Mouse (Mus musculus) activated CD4-positive, CD25-positive, alpha-beta regulatory T cell, adult 4 months (primary cell): Measurements from ENCODE around the gene Spp1. TPM values are rescaled to one million over a fixed set of nuclear protein-coding genes. Genes with fewer than 3 reads are reported as not detected.
"Not testable (repeated sequence)": the region's sequence is repeated elsewhere in the genome, so short reads cannot be mapped to it uniquely, and the experiment has no call there.

ENCODE experiments used
- ATAC-seq: one replicate; pipeline ENCODE4 v1.8.0; 2017
- polyA plus RNA-seq, 2 experiments: library from polyadenylated mRNA; unstranded; fragments of 100-300 nt; shearing (Covaris generic); gene quantifications; one replicate each; pipeline ENCODE4 v1.2.1; 2017

Spp1 gene
- polyA plus RNA-seq, 2 experiments from 2014 or later = 0.93 to 0.94 TPM

- no peak for ATAC-seq
These were observed 1.6 kb downstream of the Spp1 start for GRCm38 (mm10) chr5:104436406-104437076.

GRCm38 (mm10) chr5:104442396-104442795 is 7.5 kb downstream of the Spp1 start:
- ATAC-seq = no peak

- no peak for ATAC-seq
These were observed 7.9 kb downstream of the Spp1 start for GRCm38 (mm10) chr5:104442850-104443249.

- ATAC-seq = no peak
These were observed 11.2 kb downstream of the Spp1 start for GRCm38 (mm10) chr5:104446156-104446555.

- not testable (repeated sequence) for ATAC-seq
These were observed 13.4 kb downstream of the Spp1 start for GRCm38 (mm10) chr5:104448346-104448745.

- no peak for ATAC-seq
These were observed 14.6 kb downstream of the Spp1 start for GRCm38 (mm10) chr5:104449491-104449890.

- no peak for ATAC-seq
These were observed 18.2 kb downstream of the Spp1 start for GRCm38 (mm10) chr5:104453075-104453474.

GRCm38 (mm10) chr5:104454564-104454963 is 19.6 kb downstream of the Spp1 start:
- ATAC-seq = no peak

GRCm38 (mm10) chr5:104458832-104459705 is 24.2 kb downstream of the Spp1 start, which contains the start of gene Pkd2:
TSS of gene Pkd2 (plus strand) at chr5:104459450.
- no peak for ATAC-seq

- ATAC-seq = no peak
These were observed 25.0 kb downstream of the Spp1 start for GRCm38 (mm10) chr5:104459706-104460455.

- ATAC-seq = no peak
These were observed 25.5 kb downstream of the Spp1 start for GRCm38 (mm10) chr5:104460456-104460838.

GRCm38 (mm10) chr5:104460856-104461255 is 25.9 kb downstream of the Spp1 start:
- ATAC-seq = no peak

- no peak for ATAC-seq
These were observed 30.4 kb downstream of the Spp1 start for GRCm38 (mm10) chr5:104465279-104465678.

GRCm38 (mm10) chr5:104465731-104466130 is 30.8 kb downstream of the Spp1 start:
- no peak for ATAC-seq

GRCm38 (mm10) chr5:104466816-104467215 is 31.9 kb downstream of the Spp1 start:
- ATAC-seq = no peak

- ATAC-seq = no peak
These were observed 33.7 kb downstream of the Spp1 start for GRCm38 (mm10) chr5:104468586-104468985.

GRCm38 (mm10) chr5:104470981-104471391 is 36.1 kb downstream of the Spp1 start:
- ATAC-seq = no peak

- ATAC-seq = no peak
These were observed 37.5 kb downstream of the Spp1 start for GRCm38 (mm10) chr5:104472371-104472770.

GRCm38 (mm10) chr5:104480367-104480766 is 45.4 kb downstream of the Spp1 start:
- ATAC-seq = no peak

- ATAC-seq = no peak
These were observed 47.9 kb downstream of the Spp1 start for GRCm38 (mm10) chr5:104482856-104483255.
